Mouse (Mus musculus) midbrain, embryonic 16.5 days (tissue): ENCODE measurements around the gene Syn3. TPM values are rescaled to one million over a fixed set of nuclear protein-coding genes. Genes with fewer than 3 reads are reported as not detected.

ENCODE experiments used
- ATAC-seq: fragments of 200-750 bp; cut with Nextera tagmentation; 2 replicates; pipeline ENCODE4 v1.8.0; 2017; ENCODE audit warnings: moderate TSS enrichment
- H3K27ac ChIP-seq: fragments of 300-500 bp; sonication (generic); 2 replicates; pipeline ENCODE4 v1.5.1; 2014; ENCODE audit warnings: mild to moderate bottlenecking, low read length, mixed read lengths
- H3K27me3 ChIP-seq: fragments of 300-500 bp; sonication (generic); 2 replicates; pipeline ENCODE4 v1.6.1; 2014; ENCODE audit warnings: low read depth, low read length, mixed read lengths; ENCODE audit not compliant: control insufficient read depth, insufficient read depth
- H3K36me3 ChIP-seq: fragments of 300-500 bp; sonication (generic); 2 replicates; pipeline ENCODE4 v1.6.1; 2014; ENCODE audit warnings: mild to moderate bottlenecking, low read length, moderate library complexity, mixed read lengths; ENCODE audit not compliant: control insufficient read depth, insufficient read depth
- H3K4me1 ChIP-seq: fragments of 300-500 bp; sonication (generic); 2 replicates; pipeline ENCODE4 v1.6.1; 2014; ENCODE audit warnings: mild to moderate bottlenecking, low read length, mixed read lengths; ENCODE audit not compliant: control insufficient read depth, insufficient read depth
- H3K4me2 ChIP-seq: fragments of 300-500 bp; sonication (generic); 2 replicates; pipeline ENCODE4 v1.6.1; 2014; ENCODE audit warnings: mild to moderate bottlenecking, low read length, mixed read lengths
- H3K4me3 ChIP-seq: fragments of 300-500 bp; sonication (generic); 2 replicates; pipeline ENCODE4 v1.5.1; 2014; ENCODE audit warnings: low read depth, mild to moderate bottlenecking, low read length, moderate library complexity, mixed read lengths
- H3K9ac ChIP-seq: fragments of 300-500 bp; sonication (generic); 2 replicates; pipeline ENCODE4 v1.6.1; 2014; ENCODE audit warnings: low read depth, low read length, mixed read lengths
- H3K9me3 ChIP-seq: fragments of 300-500 bp; sonication (generic); replicated peaks from 2 replicates; pipeline ENCODE4 v1.6.1; 2014; ENCODE audit warnings: mild to moderate bottlenecking, low read length, mixed read lengths; ENCODE audit not compliant: control insufficient read depth, poor library complexity, severe bottlenecking
- WGBS: fragments of 180-500 bp; shearing (Covaris S2); extraction: QIAGEN DNeasy Blood & Tissue Kit; methylation state at CpG from one replicate; pipeline ENCODE4 v1.1.7; 2014; 5-methylcytosine and 5-hydroxymethylcytosine counted together
- polyA plus RNA-seq: library from polyadenylated mRNA; unstranded; fragments of >200 nt; fragmentation: Nextera tagmentation; extraction: Ambion mirVana; gene quantifications from 2 replicates; pipeline ENCODE4 v1.2.1, GENCODE M21; 2015

Syn3 gene
- polyA plus RNA-seq, 1 experiment from 2014 or later: 34.0 TPM

DNA sequence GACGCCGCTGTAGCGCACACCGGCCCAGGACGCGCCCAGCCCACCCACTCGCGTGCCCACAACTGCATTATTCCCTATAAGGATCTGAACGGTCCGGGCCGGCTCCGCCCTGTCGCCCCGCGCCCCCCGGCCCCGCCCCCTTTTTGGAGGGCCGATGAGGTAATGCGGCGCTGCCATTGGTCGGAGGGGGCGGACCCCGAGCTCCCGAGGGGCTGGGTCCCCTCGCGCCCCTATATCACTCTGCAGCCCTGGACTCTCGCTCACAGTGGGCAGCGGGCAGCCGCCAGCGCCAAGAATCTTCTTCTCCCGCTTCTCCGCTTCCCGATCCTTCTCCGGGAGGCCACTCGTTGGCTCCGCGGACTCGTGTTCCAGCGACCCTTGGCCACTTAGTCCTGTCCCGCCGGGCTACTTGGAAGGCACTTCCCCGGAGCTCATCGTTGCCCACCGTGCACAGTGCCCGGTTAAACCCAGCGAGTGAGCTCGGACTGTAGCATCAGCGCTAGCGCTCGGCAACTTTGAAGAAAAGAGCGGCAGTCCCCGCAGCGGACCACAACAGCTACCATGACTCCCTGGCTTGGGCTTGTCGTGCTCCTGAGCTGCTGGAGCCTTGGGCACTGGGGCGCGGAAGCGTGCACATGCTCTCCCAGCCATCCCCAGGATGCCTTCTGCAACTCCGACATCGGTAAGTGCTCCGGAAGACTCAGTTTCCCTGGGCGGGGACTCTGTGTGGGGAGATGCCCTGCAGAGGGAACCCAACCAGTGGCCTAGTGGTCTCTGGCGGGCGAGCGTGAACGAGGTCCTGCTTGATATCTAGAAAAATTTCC, 198.2 kb downstream of the Syn3 start, which contains the start of gene Timp3:
Gene Timp3 (plus strand): TSS at position 80 of the 824 bp plus-strand sequence.
- peak; percentile 78 for ATAC-seq
- Histone ChIP-seq H3K36me3 (no peaks in the 10 kb centered on the region), H3K9ac (peak within 1 kb of the TSS; percentile 70), H3K4me3 (peak within 1 kb of the TSS; percentile 49), H3K27me3 (no peaks in the 10 kb centered on the region; the same call in 1 of the 2 replicates), H3K9me3 (no peaks in the 10 kb centered on the region), H3K4me2 (peak within 1 kb of the TSS; percentile 94), H3K4me1 (peaks cover 18% of the 10 kb centered on the region), H3K27ac (no peak within 1 kb of the TSS)
- under 1% methylated on average over 62 of the region's 65 CpGs for WGBS

DNA sequence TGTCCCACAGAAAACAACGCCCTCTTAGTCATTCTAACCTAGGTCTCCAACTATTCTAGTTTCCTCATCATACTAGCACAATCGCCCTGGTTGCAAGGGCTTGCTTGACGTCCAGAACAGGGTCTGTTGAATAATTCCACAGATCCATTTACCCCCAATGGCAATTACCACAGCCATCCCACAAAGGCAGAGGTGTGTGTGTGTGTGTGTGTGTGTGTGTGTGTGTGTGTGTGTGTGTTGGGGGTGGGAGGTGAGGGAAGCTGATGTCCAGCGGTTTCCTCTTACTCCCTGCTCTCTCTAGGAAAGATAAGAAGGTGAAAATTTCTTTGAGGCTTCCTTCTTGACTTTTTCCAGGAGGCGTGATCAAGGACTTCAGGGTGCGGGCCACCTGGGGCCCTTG, 198.9 kb downstream of the Syn3 start:
- ATAC-seq: no peak
- H3K4me1 ChIP-seq: peaks cover 18% of the 10 kb centered on the region

GRCm38 (mm10) chr10:86298326-86298725, 200.4 kb downstream of the Syn3 start:
- ATAC-seq: no peak
- Histone ChIP-seq H3K9ac (no peak overlapping the region), H3K27ac (no peak overlapping the region), H3K4me2 (no peak overlapping the region), H3K9me3 (no peaks in the 10 kb centered on the region), H3K27me3 (no peaks in the 10 kb centered on the region; the same call in 1 of the 2 replicates), H3K4me1 (peaks cover 16% of the 10 kb centered on the region), H3K4me3 (no peak overlapping the region), H3K36me3 (no peaks in the 10 kb centered on the region)
- WGBS: 58% methylated on average over 6 of the region's 6 CpGs

More for the DNA sequence above, 198.9 kb downstream of the Syn3 start:
- Histone ChIP-seq H3K27ac (no peak overlapping the region), H3K27me3 (no peaks in the 10 kb centered on the region; the same call in 1 of the 2 replicates), H3K9me3 (no peaks in the 10 kb centered on the region), H3K9ac (peak overlapping the region; percentile 70; the same call in 1 of the 2 replicates), H3K4me3 (peak overlapping the region; percentile 49), H3K4me2 (peak overlapping the region; percentile 94), H3K36me3 (no peaks in the 10 kb centered on the region)
- 39% methylated on average over 6 of the region's 6 CpGs for WGBS

DNA sequence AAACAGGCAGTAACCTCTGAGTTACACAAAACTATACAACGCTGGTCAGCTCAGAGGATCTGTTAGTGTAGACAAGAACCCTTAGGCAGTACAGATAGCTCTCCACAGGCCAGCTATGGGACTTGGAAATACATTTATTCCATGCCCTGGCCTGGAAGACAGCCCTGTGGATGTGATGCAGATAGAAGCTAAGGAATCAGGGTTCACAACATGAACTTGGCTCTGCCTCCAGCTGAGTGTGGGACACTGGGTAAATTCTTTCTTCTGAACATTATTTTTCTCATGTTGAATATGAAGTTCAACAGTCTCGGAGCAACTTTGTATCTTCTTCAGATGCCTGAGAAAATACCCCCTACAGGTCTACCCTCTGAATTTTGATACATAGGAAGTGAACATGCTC, 201.4 kb downstream of the Syn3 start:
- Histone ChIP-seq H3K4me1 (peaks cover 9% of the 10 kb centered on the region), H3K9ac (no peak overlapping the region), H3K4me3 (no peak overlapping the region), H3K4me2 (no peak overlapping the region), H3K36me3 (no peaks in the 10 kb centered on the region), H3K27me3 (no peaks in the 10 kb centered on the region; the same call in 1 of the 2 replicates), H3K9me3 (no peaks in the 10 kb centered on the region), H3K27ac (no peak overlapping the region)
- no peak for ATAC-seq
- WGBS: 94% methylated on average over 2 of the region's 2 CpGs

DNA sequence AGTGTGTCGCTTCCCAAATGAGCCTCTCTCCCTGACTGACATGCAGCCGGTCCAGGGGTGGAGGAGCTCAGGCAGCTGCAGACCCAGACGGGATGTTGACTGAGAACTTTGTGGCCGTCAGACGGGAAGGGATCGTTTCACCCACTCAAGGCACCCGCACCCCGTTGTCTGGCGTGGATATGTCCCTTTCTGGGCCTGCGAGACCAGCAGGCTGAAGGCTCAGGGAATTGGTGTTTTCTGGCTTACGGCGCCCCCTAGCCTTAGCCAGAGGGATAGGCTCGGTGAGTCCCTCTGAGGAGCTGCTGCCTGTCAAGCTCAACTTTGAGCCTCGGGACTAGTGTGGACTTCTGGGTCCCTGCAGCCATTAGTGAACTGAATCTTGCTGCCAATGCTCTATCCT, 202.6 kb downstream of the Syn3 start:
- ATAC-seq: peak; percentile 56
- Histone ChIP-seq H3K27me3 (no peaks in the 10 kb centered on the region), H3K9ac (no peak overlapping the region), H3K27ac (no peak overlapping the region), H3K4me1 (peaks cover 6% of the 10 kb centered on the region), H3K4me2 (peak overlapping the region; percentile 16), H3K36me3 (no peaks in the 10 kb centered on the region), H3K9me3 (no peaks in the 10 kb centered on the region), H3K4me3 (no peak overlapping the region)
- 3% methylated on average over 14 of the region's 14 CpGs for WGBS

DNA sequence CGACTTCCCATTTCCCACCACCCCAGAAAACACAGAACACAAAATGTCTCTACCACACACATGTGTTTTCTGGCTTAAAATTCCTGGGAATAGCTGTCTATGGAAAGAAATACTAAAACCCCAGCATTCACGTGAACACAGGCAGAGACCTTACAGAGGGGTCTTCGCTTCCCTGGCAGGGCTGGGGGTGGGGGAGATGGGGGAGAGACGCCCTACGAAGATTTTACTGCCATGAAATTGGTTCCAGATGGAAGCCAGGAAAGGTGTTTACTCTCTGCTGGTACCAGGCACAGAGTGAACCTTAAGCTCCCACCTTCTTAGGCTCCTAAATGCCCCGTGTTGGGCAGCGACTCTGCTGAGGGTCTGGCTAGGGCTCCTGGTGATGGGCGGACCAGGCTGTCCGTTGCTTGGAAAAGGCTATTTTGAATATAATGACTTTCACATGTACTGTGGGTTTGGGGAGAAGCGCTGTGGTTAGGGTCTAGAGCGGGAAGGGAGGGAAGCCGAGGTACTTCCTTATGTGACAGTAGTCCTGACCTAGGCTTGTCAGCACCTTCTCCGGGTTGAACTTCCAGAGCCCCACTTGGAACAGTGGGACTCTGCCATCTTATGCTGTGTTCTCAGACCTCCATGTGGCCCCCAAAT, 203.1 kb downstream of the Syn3 start:
- H3K4me1 ChIP-seq: peaks cover 5% of the 10 kb centered on the region
- no peaks in the 10 kb centered on the region for H3K27me3 ChIP-seq
- no peaks in the 10 kb centered on the region for H3K9me3 ChIP-seq
- H3K4me3 ChIP-seq: no peak overlapping the region
- H3K9ac ChIP-seq: no peak overlapping the region
- H3K27ac ChIP-seq: no peak overlapping the region
- peak overlapping the region; percentile 16 for H3K4me2 ChIP-seq
- no peaks in the 10 kb centered on the region for H3K36me3 ChIP-seq
- WGBS: 26% methylated on average over 13 of the region's 13 CpGs
- ATAC-seq: no peak

DNA sequence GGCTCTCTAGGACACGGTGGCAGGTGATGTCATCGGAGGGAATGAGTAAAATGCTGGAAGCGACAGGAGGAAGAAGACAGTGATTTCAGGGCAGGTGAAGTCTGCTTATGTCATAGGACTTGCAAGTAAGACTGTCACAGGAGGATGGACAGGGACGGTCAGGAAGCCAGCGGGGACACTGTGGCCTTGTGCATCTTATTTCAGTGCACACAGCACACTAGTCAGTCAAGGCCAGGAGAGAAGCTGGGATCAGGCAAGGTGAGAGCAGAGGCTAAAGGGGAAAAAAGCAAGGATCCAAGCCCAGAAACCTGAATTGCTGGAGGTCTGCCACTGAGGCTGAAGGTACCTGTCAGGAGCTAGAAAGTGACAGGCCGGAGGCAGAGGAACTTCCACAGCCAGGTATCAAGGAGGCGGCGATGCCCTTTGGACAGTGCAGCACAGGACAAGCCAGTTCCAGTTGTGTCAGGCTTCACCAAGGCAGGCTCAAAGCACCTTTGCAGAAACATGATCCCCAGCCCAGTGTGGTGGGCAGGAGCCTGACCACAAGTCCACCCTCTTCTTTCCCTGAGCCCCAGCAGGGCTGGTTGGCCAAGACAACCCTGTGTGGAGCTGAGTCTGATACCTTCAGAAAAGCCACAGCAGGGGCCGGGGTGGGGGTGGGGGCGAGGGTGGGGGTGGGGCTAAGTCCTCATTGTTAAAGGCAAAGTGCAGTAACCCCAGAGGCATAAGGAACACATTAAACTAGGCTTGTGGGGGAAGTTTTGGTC, 203.9 kb downstream of the Syn3 start:
- no peak overlapping the region for H3K9ac ChIP-seq
- ATAC-seq: no peak
- H3K36me3 ChIP-seq: no peaks in the 10 kb centered on the region
- no peak overlapping the region for H3K27ac ChIP-seq
- H3K4me2 ChIP-seq: no peak overlapping the region
- H3K27me3 ChIP-seq: no peaks in the 10 kb centered on the region
- no peak overlapping the region for H3K4me3 ChIP-seq
- WGBS: 68% methylated on average over 10 of the region's 10 CpGs
- no peaks in the 10 kb centered on the region for H3K9me3 ChIP-seq
- H3K4me1 ChIP-seq: no peaks in the 10 kb centered on the region; the same call in 1 of the 2 replicates

DNA sequence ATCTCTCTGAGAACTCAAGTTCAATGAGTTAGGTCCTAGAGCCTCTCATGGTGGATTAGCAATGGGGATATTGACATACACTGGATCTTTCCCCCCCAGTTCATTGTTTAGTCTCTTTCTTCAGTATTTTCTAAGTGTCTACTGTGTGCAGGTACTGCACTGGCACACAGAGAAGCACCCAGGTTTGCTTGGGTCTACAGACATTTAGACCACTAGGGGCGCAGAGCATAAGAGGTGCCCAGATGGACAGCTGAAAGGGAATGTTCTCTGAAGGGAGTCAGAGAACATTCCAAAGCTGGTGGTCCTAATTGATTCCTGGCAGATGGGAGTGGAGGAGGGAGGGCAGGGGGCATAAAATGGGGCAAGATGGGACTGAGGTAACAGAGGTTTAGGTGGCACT, 204.8 kb downstream of the Syn3 start:
- WGBS: 75% methylated on average over 1 of the region's 1 CpGs

More for the DNA sequence above, 204.8 kb downstream of the Syn3 start:
- Histone ChIP-seq H3K27ac (no peak overlapping the region), H3K27me3 (no peaks in the 10 kb centered on the region), H3K9ac (no peak overlapping the region), H3K4me1 (no peaks in the 10 kb centered on the region; the same call in 1 of the 2 replicates), H3K9me3 (no peaks in the 10 kb centered on the region), H3K36me3 (no peaks in the 10 kb centered on the region), H3K4me3 (no peak overlapping the region), H3K4me2 (no peak overlapping the region)
- no peak for ATAC-seq
